Mouse (Mus musculus): ENCODE measurements at regions not wholly inside any gene's neighbourhood (a gene's known extent, or its start where the extent isn't known, plus 50 kb on each side); places are given as distances from the start of the nearest gene placed in this dataset.

GRCm38 (mm10) chr5:45105236-45105816, 305.8 kb upstream of the Ldb2 start:
- H3K4me2 ChIP-seq (replicated peaks), result no peak overlapping the region
- ATAC-seq (ENCODE audit: low FRiP score), result no peak
- WGBS, result 62% methylated on average over 9 of the region's 9 CpGs

GRCm38 (mm10) chr5:45103763-45104428, 304.4 kb upstream of the Ldb2 start:
- Histone ChIP-seq H3K4me1 (peaks cover 28% of the 10 kb centered on the region), H3K27ac (no peak overlapping the region), H3K9ac (no peak overlapping the region), H3K4me2 (replicated peaks) (no peak overlapping the region), H3K36me3 (no peaks in the 10 kb centered on the region), H3K27me3 (no peaks in the 10 kb centered on the region), H3K4me3 (no peak overlapping the region), H3K9me3 (replicated peaks) (no peaks in the 10 kb centered on the region)
- ATAC-seq (ENCODE audit: low FRiP score), result no peak
- WGBS, result 75% methylated on average over 6 of the region's 6 CpGs

More at GRCm38 (mm10) chr5:45105236-45105816, 305.8 kb upstream of the Ldb2 start:
- Histone ChIP-seq H3K9ac (no peak overlapping the region), H3K4me1 (peaks cover 28% of the 10 kb centered on the region), H3K4me3 (no peak overlapping the region), H3K27ac (no peak overlapping the region), H3K9me3 (replicated peaks) (no peaks in the 10 kb centered on the region), H3K27me3 (no peaks in the 10 kb centered on the region), H3K36me3 (no peaks in the 10 kb centered on the region)

GRCm38 (mm10) chr5:45102661-45103060, 303.2 kb upstream of the Ldb2 start:
- Histone ChIP-seq H3K9ac (no peak overlapping the region), H3K4me1 (peaks cover 28% of the 10 kb centered on the region), H3K4me2 (replicated peaks) (no peak overlapping the region), H3K36me3 (no peaks in the 10 kb centered on the region), H3K27me3 (no peaks in the 10 kb centered on the region), H3K27ac (peak overlapping the region; percentile 72), H3K4me3 (no peak overlapping the region), H3K9me3 (replicated peaks) (no peaks in the 10 kb centered on the region)
- 35% methylated on average over 3 of the region's 3 CpGs for WGBS
- ATAC-seq (ENCODE audit: low FRiP score), result peak; percentile 44; the same call in 1 of the 2 replicates

- WGBS, result 61% methylated on average over 4 of the region's 4 CpGs
- no peak; the same call in 1 of the 2 replicates for ATAC-seq (ENCODE audit: low FRiP score)
- H3K9ac ChIP-seq, result no peak overlapping the region
- H3K27me3 ChIP-seq, result no peaks in the 10 kb centered on the region
- H3K4me2 ChIP-seq (replicated peaks), result no peak overlapping the region
- H3K4me1 ChIP-seq, result peaks cover 28% of the 10 kb centered on the region
- H3K27ac ChIP-seq, result peak overlapping the region; percentile 72; the same call in 1 of the 2 replicates
- no peak overlapping the region for H3K4me3 ChIP-seq
- H3K36me3 ChIP-seq, result no peaks in the 10 kb centered on the region
- no peaks in the 10 kb centered on the region for H3K9me3 ChIP-seq (replicated peaks)
These were observed 302.3 kb upstream of the Ldb2 start for GRCm38 (mm10) chr5:45101777-45102176.

- no peak for ATAC-seq (ENCODE audit: low FRiP score)
- Histone ChIP-seq H3K9me3 (replicated peaks) (no peaks in the 10 kb centered on the region), H3K4me2 (replicated peaks) (no peak overlapping the region), H3K4me1 (peaks cover 16% of the 10 kb centered on the region), H3K36me3 (no peaks in the 10 kb centered on the region), H3K27me3 (no peaks in the 10 kb centered on the region), H3K9ac (no peak overlapping the region), H3K27ac (no peak overlapping the region), H3K4me3 (no peak overlapping the region)
- 94% methylated on average over 2 of the region's 2 CpGs for WGBS
These were observed 299.6 kb upstream of the Ldb2 start for GRCm38 (mm10) chr5:45099082-45099481.

GRCm38 (mm10) chr5:45097941-45098340, 298.5 kb upstream of the Ldb2 start:
- Histone ChIP-seq H3K9ac (no peak overlapping the region), H3K4me2 (replicated peaks) (no peak overlapping the region), H3K9me3 (replicated peaks) (no peaks in the 10 kb centered on the region), H3K4me3 (no peak overlapping the region), H3K36me3 (no peaks in the 10 kb centered on the region), H3K27ac (no peak overlapping the region), H3K27me3 (no peaks in the 10 kb centered on the region), H3K4me1 (peaks cover 13% of the 10 kb centered on the region)
- ATAC-seq (ENCODE audit: low FRiP score), result no peak
- 95% methylated on average over 1 of the region's 1 CpGs for WGBS

GRCm38 (mm10) chr5:45084741-45085140, 285.3 kb upstream of the Ldb2 start:
- Histone ChIP-seq H3K4me3 (no peak overlapping the region), H3K36me3 (no peaks in the 10 kb centered on the region)
- ATAC-seq (ENCODE audit: low FRiP score), result no peak

GRCm38 (mm10) chr5:45082601-45083000, 283.1 kb upstream of the Ldb2 start:
- Histone ChIP-seq H3K4me3 (no peak overlapping the region), H3K27ac (no peak overlapping the region), H3K36me3 (no peaks in the 10 kb centered on the region), H3K27me3 (no peaks in the 10 kb centered on the region), H3K4me1 (no peaks in the 10 kb centered on the region), H3K9me3 (replicated peaks) (no peaks in the 10 kb centered on the region), H3K9ac (no peak overlapping the region), H3K4me2 (replicated peaks) (no peak overlapping the region)
- ATAC-seq (ENCODE audit: low FRiP score), result no peak

More at GRCm38 (mm10) chr5:45084741-45085140, 285.3 kb upstream of the Ldb2 start:
- no peaks in the 10 kb centered on the region for H3K27me3 ChIP-seq
- H3K4me1 ChIP-seq, result no peaks in the 10 kb centered on the region
- no peak overlapping the region for H3K27ac ChIP-seq
- no peak overlapping the region for H3K4me2 ChIP-seq (replicated peaks)
- peaks cover 6% of the 10 kb centered on the region; the same call in 1 of the 2 replicates for H3K9me3 ChIP-seq (replicated peaks)
- 89% methylated on average over 1 of the region's 1 CpGs for WGBS
- no peak overlapping the region for H3K9ac ChIP-seq

- 90% methylated on average over 4 of the region's 4 CpGs for WGBS
- Histone ChIP-seq H3K9ac (no peak overlapping the region), H3K36me3 (no peaks in the 10 kb centered on the region), H3K27me3 (no peaks in the 10 kb centered on the region), H3K4me1 (no peaks in the 10 kb centered on the region), H3K27ac (no peak overlapping the region), H3K4me3 (no peak overlapping the region), H3K9me3 (replicated peaks) (no peaks in the 10 kb centered on the region), H3K4me2 (replicated peaks) (no peak overlapping the region)
- no peak for ATAC-seq (ENCODE audit: low FRiP score)
These were observed 276.9 kb upstream of the Ldb2 start for GRCm38 (mm10) chr5:45076347-45076890.

- ATAC-seq (ENCODE audit: low FRiP score), result no peak
- no peak overlapping the region for H3K9ac ChIP-seq
These were observed 275.7 kb upstream of the Ldb2 start for GRCm38 (mm10) chr5:45075195-45075594.

GRCm38 (mm10) chr5:45072529-45072928, 273.0 kb upstream of the Ldb2 start:
- H3K4me3 ChIP-seq, result no peak overlapping the region
- H3K4me1 ChIP-seq, result no peaks in the 10 kb centered on the region
- H3K36me3 ChIP-seq, result no peaks in the 10 kb centered on the region
- 89% methylated on average over 1 of the region's 1 CpGs for WGBS
- no peaks in the 10 kb centered on the region for H3K27me3 ChIP-seq
- no peaks in the 10 kb centered on the region for H3K9me3 ChIP-seq (replicated peaks)
- no peak overlapping the region for H3K9ac ChIP-seq
- no peak for ATAC-seq (ENCODE audit: low FRiP score)
- no peak overlapping the region for H3K4me2 ChIP-seq (replicated peaks)
- H3K27ac ChIP-seq, result no peak overlapping the region

More at GRCm38 (mm10) chr5:45075195-45075594, 275.7 kb upstream of the Ldb2 start:
- Histone ChIP-seq H3K27me3 (no peaks in the 10 kb centered on the region), H3K4me3 (no peak overlapping the region), H3K4me1 (no peaks in the 10 kb centered on the region), H3K4me2 (replicated peaks) (no peak overlapping the region), H3K36me3 (no peaks in the 10 kb centered on the region), H3K9me3 (replicated peaks) (no peaks in the 10 kb centered on the region), H3K27ac (no peak overlapping the region)

- 70% methylated on average over 8 of the region's 8 CpGs for WGBS
- no peaks in the 10 kb centered on the region for H3K4me1 ChIP-seq
These were observed 266.6 kb upstream of the Ldb2 start for GRCm38 (mm10) chr5:45065917-45066699.

More at GRCm38 (mm10) chr5:45065917-45066699, 266.6 kb upstream of the Ldb2 start:
- H3K9me3 ChIP-seq (replicated peaks), result no peaks in the 10 kb centered on the region
- no peak overlapping the region for H3K9ac ChIP-seq
- ATAC-seq (ENCODE audit: low FRiP score), result no peak
- no peak overlapping the region for H3K27ac ChIP-seq
- H3K4me3 ChIP-seq, result no peak overlapping the region
- no peaks in the 10 kb centered on the region for H3K36me3 ChIP-seq
- H3K4me2 ChIP-seq (replicated peaks), result no peak overlapping the region
- no peaks in the 10 kb centered on the region for H3K27me3 ChIP-seq
